Mouse (Mus musculus): Measurements from ENCODE around the gene AC134908.4. TPM values are rescaled to one million over a fixed set of nuclear protein-coding genes. Genes with fewer than 3 reads are reported as not detected.
"Not testable (repeated sequence)": the region's sequence is repeated elsewhere in the genome, so short reads cannot be mapped to it uniquely, and the experiment has no call there.

AC134908.4 gene
- polyA plus RNA-seq, 1 experiment from 2014 or later = not detected

- no peaks in the 10 kb centered on the region for H3K9me3 ChIP-seq (ENCODE audit: control insufficient read depth, low read length)
- H3K4me3 ChIP-seq (ENCODE audit: low read depth, low read length) = no peak overlapping the region
- H3K36me3 ChIP-seq (ENCODE audit: control insufficient read depth, insufficient read depth, low read length) = no peaks in the 10 kb centered on the region
- no peak overlapping the region for H3K4me2 ChIP-seq (ENCODE audit: low read length)
- DNase-seq (ENCODE audit: low spot score) (no peak), ATAC-seq (replicated peaks; ENCODE audit: low FRiP score, low TSS enrichment, low read depth) (no peak)
- no peak overlapping the region for H3K9ac ChIP-seq (ENCODE audit: low read length)
- no peak overlapping the region for H3K27ac ChIP-seq (ENCODE audit: low read depth)
- H3K27me3 ChIP-seq (replicated peaks; ENCODE audit: control insufficient read depth, insufficient read depth, low read length) = no peaks in the 10 kb centered on the region
- WGBS = 88% methylated on average over 9 of the region's 9 CpGs
- no peaks in the 10 kb centered on the region for H3K4me1 ChIP-seq (replicated peaks; ENCODE audit: control insufficient read depth, insufficient read depth, low read length)
Measured at GRCm38 (mm10) chr17:25743831-25744230, 51.6 kb downstream of the AC134908.4 start.

DNA sequence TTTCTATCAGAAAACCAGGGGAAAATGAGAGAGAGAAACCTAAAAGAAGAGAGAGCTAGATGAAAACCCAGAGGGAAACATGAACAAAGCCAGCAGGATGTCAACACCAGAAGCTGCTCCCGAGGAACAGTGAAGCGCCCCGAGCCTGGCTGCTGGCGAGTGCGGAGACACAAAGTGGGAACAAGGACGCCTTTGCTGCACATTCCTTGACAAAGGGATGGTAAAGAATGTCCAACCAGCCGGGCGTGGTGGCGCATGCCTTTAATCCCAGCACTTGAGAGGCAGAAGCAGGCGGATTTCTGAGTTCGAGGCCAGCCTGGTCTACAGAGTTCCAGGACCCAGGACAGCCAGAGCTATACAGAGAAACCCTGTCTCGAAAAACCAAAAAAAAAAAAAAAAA lies 54.0 kb downstream of the AC134908.4 start:
- not testable (repeated sequence) for H3K9me3 ChIP-seq (ENCODE audit: control insufficient read depth, low read length); H3K27me3 ChIP-seq (replicated peaks; ENCODE audit: control insufficient read depth, insufficient read depth, low read length); H3K9ac ChIP-seq (ENCODE audit: low read length); H3K4me2 ChIP-seq (ENCODE audit: low read length); ATAC-seq (replicated peaks; ENCODE audit: low FRiP score, low TSS enrichment, low read depth); H3K4me3 ChIP-seq (ENCODE audit: low read depth, low read length); DNase-seq (ENCODE audit: low spot score); H3K36me3 ChIP-seq (ENCODE audit: control insufficient read depth, insufficient read depth, low read length); H3K4me1 ChIP-seq (replicated peaks; ENCODE audit: control insufficient read depth, insufficient read depth, low read length); H3K27ac ChIP-seq (ENCODE audit: low read depth)
- WGBS = 78% methylated on average over 12 of the region's 12 CpGs

Small RNA genes within 50 kb of the gene (microRNA-seq; reads per million reads assigned to microRNA genes)
- not detected for gene Gm25083
- gene Mir3082 = 0.59 reads per million
- gene Mir6966 = 0.25 reads per million

Other genes starting within 250 kb of the AC134908.4 start
- 9.1 and 9.4 TPM in 2 replicates for gene Sox8, start 225.0 kb downstream of the AC134908.4 start, polyA plus RNA-seq (2014; fragmentation: Nextera tagmentation; extraction: Ambion mirVana)
- 31.3 and 33.5 TPM in 2 replicates for gene Lmf1, start 216.6 kb downstream of the AC134908.4 start, polyA plus RNA-seq (2014; fragmentation: Nextera tagmentation; extraction: Ambion mirVana)
- 2.4 and 2.7 TPM in 2 replicates for gene Gng13, start 78.5 kb downstream of the AC134908.4 start, polyA plus RNA-seq (2014; fragmentation: Nextera tagmentation; extraction: Ambion mirVana)
- 22.2 and 23.0 TPM in 2 replicates for gene Chtf18, start 68.2 kb downstream of the AC134908.4 start, polyA plus RNA-seq (2014; fragmentation: Nextera tagmentation; extraction: Ambion mirVana)
- gene Rpusd1, start 68.0 kb downstream of the AC134908.4 start, polyA plus RNA-seq (2014; fragmentation: Nextera tagmentation; extraction: Ambion mirVana) = 23.7 and 24.6 TPM in 2 replicates
- 0.08 TPM in 1 of 2 replicates, not detected in the other for gene Mslnl, start 59.6 kb downstream of the AC134908.4 start, polyA plus RNA-seq (2014; fragmentation: Nextera tagmentation; extraction: Ambion mirVana)
- 10.5 and 12.9 TPM in 2 replicates for gene Msln, start 41.3 kb downstream of the AC134908.4 start, polyA plus RNA-seq (2014; fragmentation: Nextera tagmentation; extraction: Ambion mirVana)
- gene Narfl, start 21.9 kb downstream of the AC134908.4 start, polyA plus RNA-seq (2014; fragmentation: Nextera tagmentation; extraction: Ambion mirVana) = 25.2 and 29.3 TPM in 2 replicates
- 57.2 and 67.8 TPM in 2 replicates for gene Haghl, start 10.0 kb downstream of the AC134908.4 start, polyA plus RNA-seq (2014; fragmentation: Nextera tagmentation; extraction: Ambion mirVana)
- 0.28 TPM in 2 replicates for gene Ccdc78, start 9.1 kb downstream of the AC134908.4 start, polyA plus RNA-seq (2014; fragmentation: Nextera tagmentation; extraction: Ambion mirVana)
- gene Fam173a, start 2.8 kb downstream of the AC134908.4 start, polyA plus RNA-seq (2014; fragmentation: Nextera tagmentation; extraction: Ambion mirVana) = 93.5 and 93.8 TPM in 2 replicates
- 8.6 and 9.2 TPM in 2 replicates for gene Metrn, start 1.5 kb upstream of the AC134908.4 start, polyA plus RNA-seq (2014; fragmentation: Nextera tagmentation; extraction: Ambion mirVana)
- gene Fbxl16, start 13.4 kb upstream of the AC134908.4 start, polyA plus RNA-seq (2014; fragmentation: Nextera tagmentation; extraction: Ambion mirVana) = 3.9 and 4.7 TPM in 2 replicates
- 29.4 and 30.8 TPM in 2 replicates for gene Wdr24, start 28.0 kb upstream of the AC134908.4 start, polyA plus RNA-seq (2014; fragmentation: Nextera tagmentation; extraction: Ambion mirVana)
- gene Jmjd8, start 33.2 kb upstream of the AC134908.4 start, polyA plus RNA-seq (2014; fragmentation: Nextera tagmentation; extraction: Ambion mirVana) = 39.5 and 40.2 TPM in 2 replicates
- 345 and 350 TPM in 2 replicates for gene Stub1, start 37.7 kb upstream of the AC134908.4 start, polyA plus RNA-seq (2014; fragmentation: Nextera tagmentation; extraction: Ambion mirVana)
- 1.3 and 1.5 TPM in 2 replicates for gene Rhbdl1, start 41.6 kb upstream of the AC134908.4 start, polyA plus RNA-seq (2014; fragmentation: Nextera tagmentation; extraction: Ambion mirVana)
- gene Gm20683, start 46.1 kb upstream of the AC134908.4 start, polyA plus RNA-seq (2014; fragmentation: Nextera tagmentation; extraction: Ambion mirVana) = 1.6 and 2.3 TPM in 2 replicates
- 10.4 and 11.5 TPM in 2 replicates for gene Rhot2, start 49.2 kb upstream of the AC134908.4 start, polyA plus RNA-seq (2014; fragmentation: Nextera tagmentation; extraction: Ambion mirVana)
- 18.2 and 19.8 TPM in 2 replicates for gene Wdr90, start 65.8 kb upstream of the AC134908.4 start, polyA plus RNA-seq (2014; fragmentation: Nextera tagmentation; extraction: Ambion mirVana)
- 44.1 and 61.2 TPM in 2 replicates for gene Mcrip2, start 73.1 kb upstream of the AC134908.4 start, polyA plus RNA-seq (2014; fragmentation: Nextera tagmentation; extraction: Ambion mirVana)
- gene Mettl26, start 79.4 kb upstream of the AC134908.4 start, polyA plus RNA-seq (2014; fragmentation: Nextera tagmentation; extraction: Ambion mirVana) = 63.2 and 64.1 TPM in 2 replicates
- gene Wfikkn1, start 85.2 kb upstream of the AC134908.4 start, polyA plus RNA-seq (2014; fragmentation: Nextera tagmentation; extraction: Ambion mirVana) = 0.40 and 0.69 TPM in 2 replicates
- gene Rab40c, start 124.1 kb upstream of the AC134908.4 start, polyA plus RNA-seq (2014; fragmentation: Nextera tagmentation; extraction: Ambion mirVana) = 14.2 and 14.6 TPM in 2 replicates
- gene Pigq, start 149.3 kb upstream of the AC134908.4 start, polyA plus RNA-seq (2014; fragmentation: Nextera tagmentation; extraction: Ambion mirVana) = 59.9 and 60.8 TPM in 2 replicates
- gene Nhlrc4, start 149.3 kb upstream of the AC134908.4 start, polyA plus RNA-seq (2014; fragmentation: Nextera tagmentation; extraction: Ambion mirVana) = not detected in 2 replicates
- gene A930017K11Rik, start 156.9 kb upstream of the AC134908.4 start, polyA plus RNA-seq (2014; fragmentation: Nextera tagmentation; extraction: Ambion mirVana) = 0.28 TPM in 1 of 2 replicates, not detected in the other
- gene Capn15, start 190.1 kb upstream of the AC134908.4 start, polyA plus RNA-seq (2014; fragmentation: Nextera tagmentation; extraction: Ambion mirVana) = 23.4 and 23.5 TPM in 2 replicates